Mouse (Mus musculus): ENCODE measurements around the gene Ahnak.
"Not testable (repeated sequence)": the region's sequence is repeated elsewhere in the genome, so short reads cannot be mapped to it uniquely, and the experiment has no call there.

The Ahnak gene

DNA sequence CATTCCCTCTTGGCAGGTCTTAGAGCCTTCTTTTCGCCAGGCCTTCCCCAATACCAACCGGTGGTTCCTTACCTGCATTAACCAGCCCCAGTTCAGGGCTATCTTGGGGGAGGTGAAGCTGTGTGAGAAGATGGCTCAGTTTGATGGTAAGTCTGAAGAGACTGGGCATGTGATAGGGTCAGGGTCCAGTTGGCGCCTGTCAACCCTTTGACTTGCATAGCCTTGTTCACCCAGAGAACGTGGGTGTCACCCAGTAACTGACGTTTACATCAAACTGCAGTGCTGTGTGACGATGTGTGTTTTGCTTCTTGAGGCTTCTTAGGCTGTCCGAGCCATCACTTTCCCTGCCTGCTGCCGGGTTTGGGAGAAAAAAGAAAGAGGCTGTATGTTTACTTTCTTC is 16.6 kb upstream of the Ahnak start:
- DNase-seq (ENCODE audit: low read depth, low spot score), result not testable (repeated sequence)

DNA sequence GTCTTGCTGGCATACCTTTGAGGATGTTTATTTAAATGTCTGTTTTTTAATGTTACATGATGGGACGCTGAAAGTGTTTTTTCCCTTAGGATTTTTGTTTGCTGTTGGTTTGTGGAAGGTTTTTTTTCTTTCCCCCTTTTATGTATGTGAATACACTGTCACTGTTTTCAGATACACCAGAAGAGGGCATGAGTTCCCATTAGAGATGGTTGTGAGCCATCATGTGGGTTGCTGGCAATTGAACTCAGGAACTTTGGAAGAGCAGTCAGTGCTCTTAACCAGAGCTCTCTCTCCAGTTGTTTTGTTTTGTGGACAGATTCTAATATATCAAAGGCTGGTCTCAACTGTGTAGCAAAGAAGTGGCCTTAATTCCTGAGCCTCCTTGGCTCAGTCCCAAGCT is 14.4 kb upstream of the Ahnak start:
- DNase-seq (ENCODE audit: low read depth, low spot score), result no peak

DNA sequence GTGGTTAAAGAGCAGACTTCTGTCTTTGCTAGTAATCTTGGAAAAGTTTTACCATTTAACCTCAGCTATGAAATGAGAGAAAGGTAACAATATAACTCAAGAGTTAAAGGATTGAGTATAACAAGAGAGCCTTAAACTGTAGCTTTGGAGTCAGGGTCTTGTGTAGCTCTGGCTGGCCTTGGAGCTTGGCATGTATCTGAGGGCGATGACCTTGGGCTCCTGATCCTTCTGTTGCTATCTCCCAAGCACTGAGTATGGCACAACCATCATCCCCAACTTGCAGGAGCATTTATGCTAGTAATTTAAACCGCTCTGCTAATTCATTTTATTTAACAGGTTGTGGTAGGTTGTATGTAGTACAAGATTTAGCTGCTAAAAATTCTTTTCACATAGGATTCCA is 13.6 kb upstream of the Ahnak start:
- no peak for DNase-seq (ENCODE audit: low read depth, low spot score)

GRCm38 (mm10) chr19:8976535-8976934 is 12.5 kb upstream of the Ahnak start:
- peak; percentile 85 for DNase-seq (ENCODE audit: low read depth, low spot score)

- peak; percentile 60 for DNase-seq (ENCODE audit: low read depth, low spot score)
Observed at GRCm38 (mm10) chr19:8980771-8981170, 8.3 kb upstream of the Ahnak start.

- DNase-seq (ENCODE audit: low read depth, low spot score), result no peak
Observed at GRCm38 (mm10) chr19:8981450-8982168, 7.5 kb upstream of the Ahnak start.

DNA sequence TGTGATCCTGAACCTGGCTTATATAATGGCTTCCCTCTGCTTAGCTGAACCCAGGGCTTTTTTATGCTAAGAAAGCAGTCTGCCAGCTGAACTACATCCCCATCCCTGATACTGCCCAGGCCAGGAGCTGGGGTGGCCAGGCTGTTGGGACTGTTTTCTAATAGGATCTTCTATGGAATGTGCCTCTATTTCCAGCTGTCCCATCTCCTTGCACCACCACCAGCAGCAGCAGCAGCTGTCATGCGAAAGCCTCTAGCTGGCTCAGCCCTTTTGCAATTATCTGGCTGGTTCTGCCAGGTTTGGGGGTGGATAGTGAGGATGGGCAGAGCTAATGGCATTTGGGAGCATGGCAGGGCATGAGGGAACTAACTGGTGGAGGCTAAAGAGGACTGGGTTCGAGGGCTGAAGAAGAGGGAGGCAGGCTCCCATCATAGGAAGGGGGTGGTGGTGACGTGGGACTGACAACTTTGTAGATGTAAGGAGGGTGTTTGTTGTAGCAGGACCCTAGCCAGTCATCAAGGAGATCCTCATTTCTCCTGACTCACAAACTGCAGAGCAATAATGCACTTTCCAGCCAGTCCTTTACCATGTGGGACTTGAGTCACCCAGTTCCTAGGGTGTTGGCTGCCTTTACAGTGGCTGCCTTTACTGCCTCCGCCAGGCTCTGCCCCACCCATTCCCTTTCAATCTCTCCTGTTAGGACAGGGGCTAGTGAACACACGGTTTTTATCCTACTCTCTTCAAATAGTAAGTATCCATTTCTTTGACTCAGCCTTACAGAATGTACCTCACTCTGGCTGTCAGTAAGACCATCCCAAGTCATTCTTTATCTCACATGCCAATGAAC is 6.6 kb upstream of the Ahnak start:
- DNase-seq (ENCODE audit: low read depth, low spot score), result peak; percentile 64

DNA sequence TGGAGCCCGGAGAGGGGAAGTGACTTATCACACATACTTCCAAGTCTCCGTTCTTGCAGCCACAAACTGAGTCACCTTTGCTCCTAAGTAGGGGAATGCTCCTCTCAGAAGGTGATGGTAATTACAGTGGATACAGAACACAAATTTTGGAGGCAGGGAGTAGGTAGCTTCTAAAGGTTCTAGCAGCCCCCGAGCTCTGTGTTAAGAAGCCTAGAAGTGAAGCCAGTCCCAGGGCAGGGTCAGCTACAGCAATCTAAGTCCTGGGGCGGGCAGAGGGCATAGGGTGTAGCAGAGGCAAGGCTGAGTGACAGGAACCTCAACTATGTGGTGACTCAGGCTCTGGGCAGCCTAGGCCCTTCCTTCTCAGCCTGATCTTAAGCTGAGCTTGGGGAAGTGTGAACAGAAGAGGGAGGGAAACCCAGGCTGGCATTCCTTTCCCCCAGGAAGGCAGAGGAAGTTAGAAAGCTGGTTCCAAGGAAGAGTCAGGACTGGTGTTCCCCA is 5.9 kb upstream of the Ahnak start:
- DNase-seq (ENCODE audit: low read depth, low spot score), result no peak

- DNase-seq (ENCODE audit: low read depth, low spot score), result peak; percentile 56
Observed at GRCm38 (mm10) chr19:8984255-8984868, 4.7 kb upstream of the Ahnak start.

- DNase-seq (ENCODE audit: low read depth, low spot score), result peak; percentile 2
Observed at GRCm38 (mm10) chr19:8985891-8986290, 3.2 kb upstream of the Ahnak start.

GRCm38 (mm10) chr19:8987816-8988215 is 1.3 kb upstream of the Ahnak start:
- peak; percentile 4 for DNase-seq (ENCODE audit: low read depth, low spot score)

GRCm38 (mm10) chr19:8988346-8989065 is 578 bp upstream of the Ahnak start:
- peak; percentile 51 for DNase-seq (ENCODE audit: low read depth, low spot score)

DNA sequence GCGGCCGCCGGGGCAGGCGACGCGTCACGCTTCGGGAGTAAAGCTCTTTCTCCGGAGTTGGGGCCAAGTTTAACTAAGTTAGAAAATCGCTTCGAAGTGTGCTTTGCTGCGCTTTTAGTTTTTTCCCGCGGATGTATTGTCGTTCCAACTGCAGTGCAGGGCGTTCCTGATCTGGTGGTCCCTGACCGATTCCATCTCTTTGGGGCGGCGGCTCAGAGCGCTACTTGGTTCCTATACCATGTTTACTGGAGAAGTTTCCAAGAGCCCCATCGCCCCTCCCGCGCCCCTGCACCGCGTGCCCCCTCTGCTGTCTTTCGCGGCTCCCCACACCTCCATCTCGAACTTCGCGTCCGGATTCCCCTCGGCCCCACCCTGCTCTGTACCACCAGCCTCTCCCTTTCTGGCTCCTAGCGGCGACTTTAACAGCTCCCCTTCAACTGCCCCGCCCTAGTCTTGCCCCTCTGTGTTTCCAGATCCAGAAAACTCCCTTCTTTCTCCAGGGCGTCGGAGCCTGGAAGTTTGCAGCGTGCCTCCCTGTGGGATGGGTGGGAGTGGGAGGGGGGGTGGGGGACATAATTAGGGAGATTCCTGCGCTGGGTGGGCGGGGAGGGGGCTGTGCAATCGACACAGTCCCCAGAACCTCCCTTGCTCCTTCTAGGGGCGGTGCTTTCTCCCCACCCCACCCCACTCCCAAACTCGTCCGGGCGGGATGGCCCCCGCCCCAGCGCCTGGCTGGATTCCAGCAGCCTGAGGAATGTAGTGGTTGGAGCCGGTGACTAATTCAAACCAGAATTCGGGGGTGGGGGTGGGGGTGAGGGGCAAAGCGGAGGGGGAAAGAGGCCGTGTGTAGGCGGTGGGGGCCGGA is 715 bp downstream of the Ahnak start:
- DNase-seq (ENCODE audit: low read depth, low spot score), result peak; percentile 96

DNA sequence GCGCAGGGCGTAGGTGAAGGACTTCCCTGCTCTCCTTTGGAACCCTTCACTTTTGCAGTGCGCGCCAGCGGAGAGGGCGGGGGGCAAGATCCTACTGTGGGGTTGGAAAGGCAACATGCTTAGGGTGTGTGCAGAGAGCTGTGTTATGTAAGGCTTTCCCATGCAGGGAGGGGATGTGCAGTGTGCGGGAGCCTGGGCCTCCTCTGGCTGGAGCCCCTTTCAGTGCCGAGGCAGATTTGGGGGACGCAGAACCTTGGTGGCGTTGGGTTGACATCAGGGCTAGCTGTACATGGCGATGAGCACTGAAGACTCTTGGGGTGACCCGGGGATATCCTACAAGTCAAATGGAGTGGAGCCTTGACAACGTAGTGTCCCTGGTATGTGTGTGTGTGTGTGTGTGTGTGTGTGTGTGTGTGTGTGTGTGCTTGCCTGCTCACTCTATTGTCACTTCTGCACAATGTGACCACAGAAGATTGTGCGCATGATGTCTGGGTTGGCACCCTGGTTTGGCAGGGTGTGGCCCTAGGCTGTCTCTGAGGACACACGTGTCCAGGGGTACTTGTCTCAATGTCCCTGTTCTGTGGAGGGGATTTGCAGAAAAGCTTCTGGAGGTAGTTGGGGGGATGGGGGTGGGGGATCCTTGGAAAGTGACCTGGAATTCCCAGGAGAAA is 1.5 kb downstream of the Ahnak start:
- DNase-seq (ENCODE audit: low read depth, low spot score), result no peak

GRCm38 (mm10) chr19:8991245-8991870 is 2.3 kb downstream of the Ahnak start:
- no peak for DNase-seq (ENCODE audit: low read depth, low spot score)

DNA sequence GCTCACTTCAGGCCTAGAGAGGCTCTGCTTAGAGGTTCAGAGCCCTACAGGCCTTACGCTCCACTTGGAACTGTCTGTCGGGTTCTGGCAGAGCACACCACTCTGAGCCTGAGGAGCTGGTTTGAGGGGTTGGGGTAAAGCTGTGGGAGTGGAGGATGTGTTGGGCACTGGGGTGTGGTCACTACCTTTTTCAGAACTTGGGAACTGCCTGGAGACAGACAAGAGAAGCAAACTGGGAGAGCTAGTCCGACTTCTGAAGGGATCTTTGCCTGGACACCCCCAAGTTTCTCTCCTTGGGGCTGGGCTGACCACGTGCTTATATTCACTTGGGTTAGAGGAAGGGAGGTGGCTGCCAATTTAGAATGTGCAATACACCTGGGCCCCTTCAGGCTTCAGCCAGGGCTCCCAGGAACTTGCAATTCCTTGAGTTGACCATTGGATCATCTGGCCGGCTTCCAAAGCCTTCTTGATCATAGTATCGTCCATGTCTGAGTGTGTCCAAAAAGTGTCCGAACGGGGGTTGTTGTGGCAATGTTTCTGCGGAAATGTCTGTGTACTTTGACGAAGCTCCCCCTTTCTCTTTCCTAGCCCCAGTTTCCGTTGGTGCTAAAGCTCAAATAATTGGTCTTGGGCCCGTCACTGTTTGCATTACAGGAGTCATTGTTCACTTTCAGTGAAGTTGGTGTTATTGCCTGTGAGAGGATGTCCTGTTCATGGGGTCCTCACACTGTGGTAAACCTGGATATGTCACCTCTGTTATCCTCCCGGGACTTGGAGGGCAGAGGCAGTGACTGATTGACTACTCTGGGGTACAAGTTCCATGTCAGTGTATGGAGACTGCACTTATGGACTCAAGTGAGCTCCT is 3.0 kb downstream of the Ahnak start:
- DNase-seq (ENCODE audit: low read depth, low spot score), result peak; percentile 6

- DNase-seq (ENCODE audit: low read depth, low spot score), result peak; percentile 93
Observed at GRCm38 (mm10) chr19:8992769-8993624, 3.9 kb downstream of the Ahnak start.

DNA sequence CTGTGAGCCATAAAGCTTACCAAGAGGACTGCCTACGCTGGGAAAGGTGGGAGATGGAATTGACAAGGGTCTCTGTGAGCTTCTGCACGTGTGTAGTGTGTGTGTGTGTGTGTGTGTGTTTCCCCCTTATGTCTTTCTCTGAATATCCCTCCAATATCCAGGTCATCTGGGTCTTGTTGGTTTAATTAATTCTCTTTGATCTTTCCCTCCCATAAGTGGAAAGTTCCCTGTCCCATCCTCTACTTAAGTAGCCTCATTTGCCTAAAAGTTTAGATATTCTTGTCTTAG is 4.5 kb downstream of the Ahnak start:
- no peak for DNase-seq (ENCODE audit: low read depth, low spot score)
